In genomic region chrX:152946201-152946600, GRCm38 (mm10) we compare ENCODE assay signal across 16 mouse cellular contexts.
DNase-seq lines count a peak whose midpoint lies in the region; ATAC-seq and TF ChIP-seq lines count a peak whose summit lies in the region.
"Had no signal": no experiment of that assay in that cellular context is flagged by ENCODE, and none has a peak within 500 bp of the region (broad histone marks: within the 10 kb centered on the region; RNA-seq: fewer than 3 reads in every experiment).

No protein-coding gene starts in this region.

- no peak overlapping the region for H3K9ac ChIP-seq in forebrain, embryonic 12.5 days
- no peak overlapping the region for H3K9ac ChIP-seq in neural tube, embryonic 13.5 days
- H3K9ac ChIP-seq in lung, postnatal 0 days (replicated peaks; ENCODE audit: low read depth): no peak overlapping the region
- H3K9ac ChIP-seq: heart, embryonic 13.5 days; midbrain, embryonic 12.5 days had no signal

- no peaks in the 10 kb centered on the region; the same call in 1 of the 2 replicates for H3K27me3 ChIP-seq in forebrain, embryonic 12.5 days
- peaks cover 26% of the 10 kb centered on the region for H3K27me3 ChIP-seq in forebrain, embryonic 10.5 days (ENCODE audit: poor library complexity, severe bottlenecking)
- 0 out of 2 replicates have a peak, but pooled peaks cover 3% of the 10 kb centered on the region for H3K27me3 ChIP-seq in neural tube, embryonic 13.5 days
- no peaks in the 10 kb centered on the region for H3K27me3 ChIP-seq in lung, postnatal 0 days (replicated peaks; ENCODE audit: insufficient read depth, low read length)
- H3K27me3 ChIP-seq: heart, embryonic 13.5 days had no signal

- no peak for TF ChIP-seq EP300 in lung, postnatal 0 days (IDR thresholded peaks at IDR 0.05)

- no peak for TF ChIP-seq CTCF in lung, postnatal 0 days (IDR thresholded peaks at IDR 0.05)

- H3K27ac ChIP-seq in forebrain, embryonic 12.5 days: no peak overlapping the region
- no peak overlapping the region for H3K27ac ChIP-seq in forebrain, embryonic 10.5 days
- H3K27ac ChIP-seq in neural tube, embryonic 13.5 days (replicated peaks): no peak overlapping the region
- no peak overlapping the region for H3K27ac ChIP-seq in lung, postnatal 0 days (ENCODE audit: low read length)
- H3K27ac ChIP-seq: heart, embryonic 13.5 days; left cerebral cortex, adult 2 months; midbrain, embryonic 12.5 days had no signal

- no peak overlapping the region for H3K4me3 ChIP-seq in forebrain, embryonic 12.5 days (replicated peaks)
- H3K4me3 ChIP-seq in forebrain, embryonic 10.5 days: no peak overlapping the region
- no peak overlapping the region for H3K4me3 ChIP-seq in neural tube, embryonic 13.5 days
- H3K4me3 ChIP-seq in lung, postnatal 0 days (ENCODE audit: low read depth, low read length): no peak overlapping the region
- H3K4me3 ChIP-seq: heart, embryonic 13.5 days; left cerebral cortex, adult 2 months; midbrain, embryonic 12.5 days had no signal

- H3K4me1 ChIP-seq in forebrain, embryonic 12.5 days: no peaks in the 10 kb centered on the region
- no peaks in the 10 kb centered on the region for H3K4me1 ChIP-seq in forebrain, embryonic 10.5 days
- no peaks in the 10 kb centered on the region for H3K4me1 ChIP-seq in neural tube, embryonic 13.5 days (replicated peaks)
- H3K4me1 ChIP-seq in lung, postnatal 0 days (ENCODE audit: insufficient read depth, low read depth, low read length): no peaks in the 10 kb centered on the region
- H3K4me1 ChIP-seq: heart, embryonic 13.5 days; midbrain, embryonic 12.5 days had no signal

- H3K4me2 ChIP-seq in forebrain, embryonic 12.5 days: no peak overlapping the region
- H3K4me2 ChIP-seq in neural tube, embryonic 13.5 days: no peak overlapping the region
- no peak overlapping the region for H3K4me2 ChIP-seq in lung, postnatal 0 days (replicated peaks; ENCODE audit: low read depth, low read length)
- H3K4me2 ChIP-seq: heart, embryonic 13.5 days; midbrain, embryonic 12.5 days had no signal

- no peaks in the 10 kb centered on the region for H3K36me3 ChIP-seq in forebrain, embryonic 12.5 days (replicated peaks)
- no peaks in the 10 kb centered on the region for H3K36me3 ChIP-seq in forebrain, embryonic 10.5 days (replicated peaks)
- H3K36me3 ChIP-seq in neural tube, embryonic 13.5 days: no peaks in the 10 kb centered on the region
- H3K36me3 ChIP-seq in lung, postnatal 0 days (ENCODE audit: insufficient read depth, low read length): no peaks in the 10 kb centered on the region
- H3K36me3 ChIP-seq: heart, embryonic 13.5 days; midbrain, embryonic 12.5 days had no signal

- 50% methylated on average over 3 of the region's 3 CpGs for WGBS in forebrain, embryonic 12.5 days
- 78% methylated on average over 3 of the region's 3 CpGs for WGBS in forebrain, embryonic 10.5 days
- WGBS in neural tube, embryonic 13.5 days: 31% methylated on average over 3 of the region's 3 CpGs
- WGBS in lung, postnatal 0 days: 57% methylated on average over 3 of the region's 3 CpGs

- H3K9me3 ChIP-seq in forebrain, embryonic 12.5 days: no peaks in the 10 kb centered on the region
- H3K9me3 ChIP-seq in forebrain, embryonic 10.5 days: no peaks in the 10 kb centered on the region; the same call in 1 of the 2 replicates
- H3K9me3 ChIP-seq in neural tube, embryonic 13.5 days: no peaks in the 10 kb centered on the region
- H3K9me3 ChIP-seq in lung, postnatal 0 days (ENCODE audit: low read length): no peaks in the 10 kb centered on the region
- H3K9me3 ChIP-seq: heart, embryonic 13.5 days; midbrain, embryonic 12.5 days had no signal

- ATAC-seq in forebrain, embryonic 12.5 days (ENCODE audit: low FRiP score): peak; percentile 33; the same call in 1 of the 2 replicates
- peak; percentile 56; the same call in 1 of the 2 replicates for ATAC-seq in neural tube, embryonic 13.5 days (ENCODE audit: low read depth)
- ATAC-seq in lung, postnatal 0 days: no peak

- no peak for DNase-seq in forebrain, embryonic 10.5 days (ENCODE audit: extremely low spot score, low spot score)
- peak; percentile 6 to 76 for DNase-seq in layer of hippocampus, adult 18-20 months (ENCODE audit: low spot score in 2 of 2)
- no peak for DNase-seq in layer of hippocampus, postnatal 25 days (ENCODE audit: extremely low spot score in 1 of 2, low spot score in 1 of 2)
- DNase-seq in layer of hippocampus, adult 9-10 months (ENCODE audit: low spot score): peak; percentile 27
- no peak for DNase-seq in lung, postnatal 0 days (ENCODE audit: low spot score)
- no peak for DNase-seq in lung, adult 18-20 months
- DNase-seq: adrenal gland, postnatal 14 days; cerebellum, adult 11 months; gastrocnemius, postnatal 10 days; kidney, adult 9 months; thymus, postnatal 4 days had no signal

Comparison
In these comparisons a context has a peak if more than half of its experiments do, and no peak if none do; other contexts are left out.
1. DNase-seq: peak in layer of hippocampus, adult 18-20 months (2 of 2) and layer of hippocampus, adult 9-10 months (single experiment); none in forebrain, embryonic 10.5 days (single experiment), layer of hippocampus, postnatal 25 days (0 of 2), lung, postnatal 0 days (single experiment) and lung, adult 18-20 months (0 of 2).